Mouse (Mus musculus): ENCODE measurements around the gene Gm20388. TPM values are rescaled to one million over a fixed set of nuclear protein-coding genes. Genes with fewer than 3 reads are reported as not detected.

Gene Gm20388
- polyA plus RNA-seq, 1 experiment from 2014 or later = not detected

DNA sequence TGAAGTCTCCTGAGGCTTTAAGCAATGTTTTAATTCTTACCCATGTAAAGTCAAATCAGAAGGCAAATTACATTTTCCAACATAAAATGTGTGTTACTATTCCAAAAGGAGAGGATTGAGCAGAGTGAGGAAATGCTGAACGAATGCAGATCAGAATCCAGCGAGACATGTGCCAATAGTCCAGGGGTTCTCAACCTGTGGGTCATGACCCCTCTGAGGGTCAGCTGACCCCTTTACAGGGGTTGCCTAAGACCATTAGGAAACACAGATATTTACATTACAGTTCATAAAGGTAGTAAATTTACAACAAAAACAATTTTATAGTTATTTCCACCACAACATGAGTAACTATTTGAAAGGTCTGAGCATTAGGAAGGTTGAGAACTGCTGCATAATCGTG, 2480.1 kb downstream of the Gm20388 start:
- H3K9me3 ChIP-seq (ENCODE audit: control insufficient read depth, low read length) = no peaks in the 10 kb centered on the region
- no peak for ATAC-seq (ENCODE audit: insufficient number of reproducible peaks, insufficient read depth, low FRiP score, low read depth)
- no peak overlapping the region for H3K4me2 ChIP-seq (ENCODE audit: low read length)
- no peaks in the 10 kb centered on the region for H3K27me3 ChIP-seq (ENCODE audit: control insufficient read depth, insufficient read depth, low read length)
- no peak overlapping the region for H3K27ac ChIP-seq (replicated peaks in 1 of 2; ENCODE audit: control insufficient read depth in 1 of 2, insufficient read depth in 1 of 2, low read depth in 2 of 2, low read length in 2 of 2)
- H3K4me3 ChIP-seq (ENCODE audit: control insufficient read depth in 1 of 2, insufficient read depth in 1 of 2, low read depth in 1 of 2, low read length in 2 of 2) = no peak overlapping the region
- H3K9ac ChIP-seq (ENCODE audit: low read length) = no peak overlapping the region
- WGBS = 92% methylated on average over 3 of the region's 3 CpGs
- H3K36me3 ChIP-seq (ENCODE audit: control insufficient read depth, insufficient read depth, low read length) = peaks cover 94% of the 10 kb centered on the region
- H3K4me1 ChIP-seq (ENCODE audit: control insufficient read depth in 2 of 2, insufficient read depth in 2 of 2, low read length in 2 of 2) = no peaks in the 10 kb centered on the region

DNA sequence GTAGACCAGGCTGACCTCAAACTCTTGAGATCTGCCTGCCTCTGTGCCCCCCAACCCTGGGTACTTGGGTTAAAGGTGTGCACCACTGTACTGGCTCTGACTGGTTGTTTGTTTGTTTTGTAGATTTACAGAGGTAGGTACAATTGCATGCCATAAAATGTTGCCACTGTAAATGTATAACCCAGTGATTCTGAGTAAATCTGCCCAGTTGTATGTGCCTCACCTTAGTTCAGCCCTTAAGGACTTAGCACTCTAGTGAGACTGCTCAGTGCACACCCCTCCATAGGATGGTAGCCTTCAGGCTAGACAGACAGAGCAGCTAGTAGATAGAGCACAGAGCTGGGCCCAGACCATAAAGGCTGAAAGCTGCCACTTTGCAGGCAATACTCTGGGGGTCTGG, 2483.1 kb downstream of the Gm20388 start:
- H3K36me3 ChIP-seq (ENCODE audit: control insufficient read depth, insufficient read depth, low read length) = peaks cover 90% of the 10 kb centered on the region
- no peaks in the 10 kb centered on the region for H3K9me3 ChIP-seq (ENCODE audit: control insufficient read depth, low read length)
- H3K4me2 ChIP-seq (ENCODE audit: low read length) = no peak overlapping the region
- no peak overlapping the region for H3K9ac ChIP-seq (ENCODE audit: low read length)
- no peak for ATAC-seq (ENCODE audit: insufficient number of reproducible peaks, insufficient read depth, low FRiP score, low read depth)
- no peaks in the 10 kb centered on the region for H3K4me1 ChIP-seq (ENCODE audit: control insufficient read depth in 2 of 2, insufficient read depth in 2 of 2, low read length in 2 of 2)
- no peak overlapping the region for H3K4me3 ChIP-seq (ENCODE audit: control insufficient read depth in 1 of 2, insufficient read depth in 1 of 2, low read depth in 1 of 2, low read length in 2 of 2)
- no peaks in the 10 kb centered on the region for H3K27me3 ChIP-seq (ENCODE audit: control insufficient read depth, insufficient read depth, low read length)
- no peak overlapping the region for H3K27ac ChIP-seq (replicated peaks in 1 of 2; ENCODE audit: control insufficient read depth in 1 of 2, insufficient read depth in 1 of 2, low read depth in 2 of 2, low read length in 2 of 2)

DNA sequence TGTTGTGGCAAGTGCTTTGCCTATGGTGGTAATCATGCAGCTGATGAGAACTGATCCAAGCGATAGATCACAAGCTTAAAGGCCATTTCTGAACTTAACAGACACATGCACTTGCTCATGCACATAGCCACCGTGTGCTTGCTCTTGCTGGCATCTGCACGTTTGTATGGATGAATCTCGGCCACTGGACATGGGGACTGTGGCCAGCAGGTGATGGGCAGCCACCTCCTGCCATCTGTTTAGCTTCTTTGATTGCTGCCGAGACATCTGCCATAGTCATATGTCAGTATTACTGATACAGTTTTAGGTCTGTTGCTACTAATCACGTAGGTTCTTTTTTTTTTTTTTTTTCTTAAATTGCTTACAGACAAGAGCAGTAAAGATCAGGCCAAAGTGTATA, 2484.7 kb downstream of the Gm20388 start:
- H3K9me3 ChIP-seq (ENCODE audit: control insufficient read depth, low read length) = no peaks in the 10 kb centered on the region
- no peaks in the 10 kb centered on the region for H3K4me1 ChIP-seq (ENCODE audit: control insufficient read depth in 2 of 2, insufficient read depth in 2 of 2, low read length in 2 of 2)
- H3K27me3 ChIP-seq (ENCODE audit: control insufficient read depth, insufficient read depth, low read length) = no peaks in the 10 kb centered on the region
- WGBS = 88% methylated on average over 6 of the region's 6 CpGs
- no peak for ATAC-seq (ENCODE audit: insufficient number of reproducible peaks, insufficient read depth, low FRiP score, low read depth)
- H3K36me3 ChIP-seq (ENCODE audit: control insufficient read depth, insufficient read depth, low read length) = peaks cover 92% of the 10 kb centered on the region
- H3K4me2 ChIP-seq (ENCODE audit: low read length) = no peak overlapping the region
- no peak overlapping the region for H3K9ac ChIP-seq (ENCODE audit: low read length)
- no peak overlapping the region for H3K4me3 ChIP-seq (ENCODE audit: control insufficient read depth in 1 of 2, insufficient read depth in 1 of 2, low read depth in 1 of 2, low read length in 2 of 2)
- no peak overlapping the region for H3K27ac ChIP-seq (replicated peaks in 1 of 2; ENCODE audit: control insufficient read depth in 1 of 2, insufficient read depth in 1 of 2, low read depth in 2 of 2, low read length in 2 of 2)

DNA sequence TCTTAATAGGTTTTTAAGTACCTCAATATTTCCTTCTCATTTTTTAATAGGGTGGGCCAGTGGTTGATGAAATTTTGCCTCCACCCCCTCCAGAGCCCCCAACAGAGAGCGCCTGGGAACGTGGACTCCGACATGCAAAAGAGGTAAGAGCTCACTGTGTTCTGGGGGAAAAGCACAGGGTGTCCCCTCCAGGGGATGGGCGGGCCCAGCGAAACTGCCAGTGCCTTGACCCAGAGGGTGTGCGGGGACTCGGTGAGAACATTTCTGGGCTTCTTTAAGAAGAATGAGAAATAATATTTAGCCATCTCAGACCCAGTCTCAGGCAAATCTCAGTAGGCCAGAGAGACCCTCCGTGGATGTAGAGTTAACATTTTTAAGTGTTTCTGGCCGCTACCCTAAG, 2487.5 kb downstream of the Gm20388 start:
- Histone ChIP-seq H3K4me3 (ENCODE audit: control insufficient read depth in 1 of 2, insufficient read depth in 1 of 2, low read depth in 1 of 2, low read length in 2 of 2) (no peak overlapping the region), H3K27ac (replicated peaks in 1 of 2; ENCODE audit: control insufficient read depth in 1 of 2, insufficient read depth in 1 of 2, low read depth in 2 of 2, low read length in 2 of 2) (no peak overlapping the region), H3K36me3 (ENCODE audit: control insufficient read depth, insufficient read depth, low read length) (peaks cover 95% of the 10 kb centered on the region), H3K9me3 (ENCODE audit: control insufficient read depth, low read length) (no peaks in the 10 kb centered on the region), H3K27me3 (ENCODE audit: control insufficient read depth, insufficient read depth, low read length) (no peaks in the 10 kb centered on the region), H3K4me1 (ENCODE audit: control insufficient read depth in 2 of 2, insufficient read depth in 2 of 2, low read length in 2 of 2) (no peaks in the 10 kb centered on the region), H3K4me2 (ENCODE audit: low read length) (no peak overlapping the region), H3K9ac (ENCODE audit: low read length) (no peak overlapping the region)
- no peak for ATAC-seq (ENCODE audit: insufficient number of reproducible peaks, insufficient read depth, low FRiP score, low read depth)
- 95% methylated on average over 9 of the region's 9 CpGs for WGBS

DNA sequence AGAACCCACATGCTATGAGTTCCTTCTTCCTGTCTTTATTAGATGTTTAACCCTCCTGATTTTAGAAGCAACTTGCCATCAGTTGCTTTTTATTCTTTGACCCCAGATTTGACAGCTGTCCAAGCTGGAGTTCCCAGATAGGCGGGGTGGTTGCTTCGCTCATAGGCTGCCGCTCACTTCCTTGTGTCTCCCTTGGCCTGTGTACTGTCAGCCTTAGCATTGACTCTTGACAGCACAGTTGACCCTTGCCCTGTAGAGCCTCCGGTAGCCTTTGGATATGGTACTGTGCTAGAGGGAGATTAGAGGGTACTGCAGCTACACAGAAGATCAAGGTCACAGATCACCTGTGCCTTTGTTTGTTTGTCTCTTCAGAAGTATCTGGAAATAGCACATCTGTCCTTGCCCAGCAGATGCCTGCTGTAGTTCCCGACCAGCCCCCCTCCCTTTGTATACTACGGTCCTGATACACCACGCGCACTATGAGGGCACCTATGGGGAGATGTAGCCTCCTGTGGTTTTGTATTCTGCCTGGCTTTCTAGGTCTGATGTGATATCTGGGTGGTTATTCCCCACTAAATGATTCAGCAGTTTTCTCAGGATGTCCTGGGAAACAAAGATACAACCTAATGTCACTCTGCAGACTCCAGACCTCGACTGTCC, 2494.6 kb downstream of the Gm20388 start:
- H3K9me3 ChIP-seq (ENCODE audit: control insufficient read depth, low read length) = no peaks in the 10 kb centered on the region
- H3K4me1 ChIP-seq (ENCODE audit: control insufficient read depth in 2 of 2, insufficient read depth in 2 of 2, low read length in 2 of 2) = peaks cover 0 to 6% of the 10 kb centered on the region in 2 experiments; a peak in 1 of 4 replicates
- H3K27ac ChIP-seq (replicated peaks in 1 of 2; ENCODE audit: control insufficient read depth in 1 of 2, insufficient read depth in 1 of 2, low read depth in 2 of 2, low read length in 2 of 2) = no peak overlapping the region
- no peaks in the 10 kb centered on the region for H3K27me3 ChIP-seq (ENCODE audit: control insufficient read depth, insufficient read depth, low read length)
- peaks cover 100% of the 10 kb centered on the region for H3K36me3 ChIP-seq (ENCODE audit: control insufficient read depth, insufficient read depth, low read length)
- H3K9ac ChIP-seq (ENCODE audit: low read length) = no peak overlapping the region
- no peak overlapping the region for H3K4me3 ChIP-seq (ENCODE audit: control insufficient read depth in 1 of 2, insufficient read depth in 1 of 2, low read depth in 1 of 2, low read length in 2 of 2)
- ATAC-seq (ENCODE audit: insufficient number of reproducible peaks, insufficient read depth, low FRiP score, low read depth) = no peak
- WGBS = 67% methylated on average over 9 of the region's 9 CpGs
- H3K4me2 ChIP-seq (ENCODE audit: low read length) = no peak overlapping the region

DNA sequence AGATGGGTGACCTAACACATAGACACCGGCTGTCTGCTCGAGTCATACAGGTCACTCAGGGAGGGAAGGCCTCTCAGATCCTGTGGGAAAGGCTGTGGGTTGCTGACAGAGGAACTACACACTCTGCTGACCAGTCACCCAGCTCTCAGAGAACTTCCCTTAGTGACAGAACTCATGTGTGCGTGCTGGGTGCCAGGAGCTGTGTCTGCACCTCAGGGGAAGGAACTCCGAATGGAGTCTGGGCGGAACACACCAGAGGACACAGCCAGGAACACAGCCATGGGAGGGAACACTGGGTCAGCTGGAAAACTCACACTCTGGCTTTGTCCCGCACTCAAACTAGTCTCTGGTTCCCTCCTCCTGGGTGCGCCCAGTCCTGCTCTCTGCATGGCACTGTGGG, 2497.0 kb downstream of the Gm20388 start:
- Histone ChIP-seq H3K36me3 (ENCODE audit: control insufficient read depth, insufficient read depth, low read length) (peaks cover 100% of the 10 kb centered on the region), H3K4me3 (ENCODE audit: control insufficient read depth in 1 of 2, insufficient read depth in 1 of 2, low read depth in 1 of 2, low read length in 2 of 2) (no peak overlapping the region), H3K4me2 (ENCODE audit: low read length) (no peak overlapping the region), H3K27me3 (ENCODE audit: control insufficient read depth, insufficient read depth, low read length) (no peaks in the 10 kb centered on the region), H3K27ac (replicated peaks in 1 of 2; ENCODE audit: control insufficient read depth in 1 of 2, insufficient read depth in 1 of 2, low read depth in 2 of 2, low read length in 2 of 2) (no peak overlapping the region), H3K9me3 (ENCODE audit: control insufficient read depth, low read length) (no peaks in the 10 kb centered on the region), H3K4me1 (ENCODE audit: control insufficient read depth in 2 of 2, insufficient read depth in 2 of 2, low read length in 2 of 2) (peaks cover 0 to 6% of the 10 kb centered on the region in 2 experiments; a peak in 1 of 4 replicates), H3K9ac (ENCODE audit: low read length) (no peak overlapping the region)
- ATAC-seq (ENCODE audit: insufficient number of reproducible peaks, insufficient read depth, low FRiP score, low read depth) = no peak
- 92% methylated on average over 7 of the region's 7 CpGs for WGBS

DNA sequence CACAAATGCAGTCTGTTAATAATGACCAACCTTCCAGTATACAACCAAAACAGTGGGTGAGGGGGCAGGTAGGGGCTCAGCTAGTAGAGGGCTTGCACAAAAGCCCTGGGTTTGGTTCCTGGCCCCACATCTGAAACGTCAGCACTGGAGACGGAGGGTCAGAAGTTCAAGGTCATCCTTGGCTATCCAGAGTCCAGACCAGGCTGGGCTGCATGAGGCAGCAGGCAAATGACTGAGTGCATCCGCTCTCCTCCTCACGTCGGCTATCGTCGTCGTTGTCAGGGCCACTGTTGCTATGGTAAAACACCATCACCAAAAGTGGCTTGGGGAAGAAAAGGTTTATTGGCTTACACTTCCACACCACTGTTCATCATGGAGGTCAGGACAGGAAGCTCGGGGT, 2503.7 kb downstream of the Gm20388 start:
- H3K27me3 ChIP-seq (ENCODE audit: control insufficient read depth, insufficient read depth, low read length) = no peaks in the 10 kb centered on the region
- H3K4me3 ChIP-seq (ENCODE audit: control insufficient read depth in 1 of 2, insufficient read depth in 1 of 2, low read depth in 1 of 2, low read length in 2 of 2) = no peak overlapping the region
- H3K4me2 ChIP-seq (ENCODE audit: low read length) = no peak overlapping the region
- no peak overlapping the region for H3K9ac ChIP-seq (ENCODE audit: low read length)
- peaks cover 99% of the 10 kb centered on the region for H3K36me3 ChIP-seq (ENCODE audit: control insufficient read depth, insufficient read depth, low read length)
- no peak overlapping the region for H3K27ac ChIP-seq (replicated peaks in 1 of 2; ENCODE audit: control insufficient read depth in 1 of 2, insufficient read depth in 1 of 2, low read depth in 2 of 2, low read length in 2 of 2)
- ATAC-seq (ENCODE audit: insufficient number of reproducible peaks, insufficient read depth, low FRiP score, low read depth) = no peak
- no peaks in the 10 kb centered on the region for H3K4me1 ChIP-seq (ENCODE audit: control insufficient read depth in 2 of 2, insufficient read depth in 2 of 2, low read length in 2 of 2)
- no peaks in the 10 kb centered on the region for H3K9me3 ChIP-seq (ENCODE audit: control insufficient read depth, low read length)
- 75% methylated on average over 9 of the region's 9 CpGs for WGBS

DNA sequence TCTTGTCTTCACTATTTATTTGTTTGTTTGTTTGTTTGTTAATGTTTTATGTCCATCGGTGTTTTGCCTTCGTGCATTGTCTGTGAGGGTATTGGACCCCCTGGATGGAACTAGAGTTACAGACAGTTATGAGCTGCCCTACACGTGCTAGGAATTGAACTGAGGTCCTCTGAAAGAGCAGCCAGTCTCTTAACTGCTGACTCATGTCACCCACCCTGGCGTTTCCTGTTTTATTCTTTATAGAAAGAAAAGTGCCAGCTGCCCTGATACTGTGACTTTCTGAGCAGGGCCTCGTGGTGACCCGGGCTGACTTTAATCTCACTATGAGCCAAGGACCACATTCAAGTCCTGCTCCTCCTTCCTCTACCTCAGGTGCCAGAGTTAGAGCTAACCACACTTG, 2504.9 kb downstream of the Gm20388 start:
- Histone ChIP-seq H3K4me2 (ENCODE audit: low read length) (no peak overlapping the region), H3K27ac (replicated peaks in 1 of 2; ENCODE audit: control insufficient read depth in 1 of 2, insufficient read depth in 1 of 2, low read depth in 2 of 2, low read length in 2 of 2) (no peak overlapping the region), H3K9me3 (ENCODE audit: control insufficient read depth, low read length) (no peaks in the 10 kb centered on the region), H3K36me3 (ENCODE audit: control insufficient read depth, insufficient read depth, low read length) (peaks cover 86% of the 10 kb centered on the region), H3K4me1 (ENCODE audit: control insufficient read depth in 2 of 2, insufficient read depth in 2 of 2, low read length in 2 of 2) (peaks cover 0 to 4% of the 10 kb centered on the region in 2 experiments; a peak in 2 of 4 replicates), H3K4me3 (ENCODE audit: control insufficient read depth in 1 of 2, insufficient read depth in 1 of 2, low read depth in 1 of 2, low read length in 2 of 2) (no peak overlapping the region), H3K27me3 (ENCODE audit: control insufficient read depth, insufficient read depth, low read length) (no peaks in the 10 kb centered on the region), H3K9ac (ENCODE audit: low read length) (no peak overlapping the region)
- no peak for ATAC-seq (ENCODE audit: insufficient number of reproducible peaks, insufficient read depth, low FRiP score, low read depth)
- 85% methylated on average over 6 of the region's 6 CpGs for WGBS

Data from heart, embryonic 14.5 days (tissue).